In genomic region chr6:116086036-116086435, GRCm38 (mm10) we compare ENCODE assay signal across 27 mouse cellular contexts.
DNase-seq lines count a peak whose midpoint lies in the region; ATAC-seq and TF ChIP-seq lines count a peak whose summit lies in the region.
"Had no signal": no experiment of that assay in that cellular context is flagged by ENCODE, and none has a peak within 500 bp of the region (broad histone marks: within the 10 kb centered on the region; RNA-seq: fewer than 3 reads in every experiment).

No protein-coding gene starts in this region.

- H3K27ac ChIP-seq in intestine, embryonic 16.5 days (ENCODE audit: low read length): no peak overlapping the region
- H3K27ac ChIP-seq in intestine, embryonic 15.5 days: no peak overlapping the region
- H3K27ac ChIP-seq in liver, adult 2 months (replicated peaks; ENCODE audit: insufficient read depth, low read depth, low read length): no peak overlapping the region
- H3K27ac ChIP-seq in liver, embryonic 11.5 days (ENCODE audit: low read depth, low read length): no peak overlapping the region
- H3K27ac ChIP-seq in liver, embryonic 15.5 days (replicated peaks): no peak overlapping the region
- H3K27ac ChIP-seq: embryonic facial prominence, embryonic 10.5 days; embryonic facial prominence, embryonic 13.5 days; forebrain, embryonic 12.5 days; forebrain, embryonic 15.5 days; heart, adult 2 months; heart, embryonic 10.5 days had no signal

- TF ChIP-seq POLR2A in liver, adult 2 months (IDR thresholded peaks at IDR 0.05; ENCODE audit: extremely low read depth, insufficient read depth, low read length): no peak

- no peak overlapping the region for H3K9ac ChIP-seq in intestine, embryonic 16.5 days (ENCODE audit: low read depth, low read length)
- H3K9ac ChIP-seq in intestine, embryonic 15.5 days: no peak overlapping the region
- no peak overlapping the region for H3K9ac ChIP-seq in liver, adult 2 months (ENCODE audit: low read depth, low read length)
- no peak overlapping the region for H3K9ac ChIP-seq in liver, embryonic 11.5 days (ENCODE audit: low read depth, low read length)
- H3K9ac ChIP-seq in liver, embryonic 15.5 days: no peak overlapping the region
- H3K9ac ChIP-seq: embryonic facial prominence, embryonic 13.5 days; forebrain, embryonic 12.5 days; forebrain, embryonic 15.5 days; heart, embryonic 13.5 days had no signal

- no peak for TF ChIP-seq CTCF in liver, adult 2 months (IDR thresholded peaks at IDR 0.05; ENCODE audit: low read depth, low read length)

- 71% methylated on average over 1 of the region's 1 CpGs for WGBS in intestine, embryonic 16.5 days
- WGBS in intestine, embryonic 15.5 days: 83% methylated on average over 1 of the region's 1 CpGs
- WGBS in liver, adult 2 months: 23% methylated on average over 1 of the region's 1 CpGs
- 88% methylated on average over 1 of the region's 1 CpGs for WGBS in liver, embryonic 11.5 days
- WGBS in liver, embryonic 15.5 days (ENCODE audit: insufficient replicate concordance): 88% methylated on average over 1 of the region's 1 CpGs

- no peak overlapping the region for H3K4me2 ChIP-seq in intestine, embryonic 16.5 days (ENCODE audit: low read depth, low read length)
- no peak overlapping the region for H3K4me2 ChIP-seq in intestine, embryonic 15.5 days (replicated peaks)
- no peak overlapping the region for H3K4me2 ChIP-seq in liver, embryonic 11.5 days
- H3K4me2 ChIP-seq in liver, embryonic 15.5 days: no peak overlapping the region
- H3K4me2 ChIP-seq: embryonic facial prominence, embryonic 13.5 days; forebrain, embryonic 12.5 days; forebrain, embryonic 15.5 days had no signal

- H3K36me3 ChIP-seq in intestine, embryonic 16.5 days (ENCODE audit: control insufficient read depth, insufficient read depth, low read length): no peaks in the 10 kb centered on the region
- H3K36me3 ChIP-seq in intestine, embryonic 15.5 days: no peaks in the 10 kb centered on the region
- no peaks in the 10 kb centered on the region for H3K36me3 ChIP-seq in liver, adult 2 months (ENCODE audit: control insufficient read depth, insufficient read depth, low read length)
- H3K36me3 ChIP-seq in liver, embryonic 11.5 days (ENCODE audit: control insufficient read depth, insufficient read depth, low read length): no peaks in the 10 kb centered on the region
- no peaks in the 10 kb centered on the region for H3K36me3 ChIP-seq in liver, embryonic 15.5 days (replicated peaks)
- H3K36me3 ChIP-seq: embryonic facial prominence, embryonic 10.5 days; embryonic facial prominence, embryonic 13.5 days; forebrain, embryonic 12.5 days; forebrain, embryonic 15.5 days; heart, embryonic 10.5 days; heart, embryonic 13.5 days had no signal

- H3K4me3 ChIP-seq in intestine, embryonic 16.5 days (ENCODE audit: low read length): no peak overlapping the region
- no peak overlapping the region for H3K4me3 ChIP-seq in intestine, embryonic 15.5 days (replicated peaks)
- no peak overlapping the region for H3K4me3 ChIP-seq in liver, adult 2 months (ENCODE audit: insufficient read depth, low read depth, low read length)
- H3K4me3 ChIP-seq in liver, embryonic 11.5 days (ENCODE audit: low read depth, low read length): no peak overlapping the region
- H3K4me3 ChIP-seq in liver, embryonic 15.5 days (replicated peaks): no peak overlapping the region
- H3K4me3 ChIP-seq: embryonic facial prominence, embryonic 10.5 days; embryonic facial prominence, embryonic 13.5 days; erythroblast, embryonic 14.5 days; forebrain, embryonic 12.5 days; forebrain, embryonic 15.5 days; heart, adult 2 months; heart, embryonic 10.5 days; heart, embryonic 13.5 days had no signal

- H3K9me3 ChIP-seq in intestine, embryonic 16.5 days (ENCODE audit: control insufficient read depth, low read length): no peaks in the 10 kb centered on the region
- no peaks in the 10 kb centered on the region for H3K9me3 ChIP-seq in intestine, embryonic 15.5 days
- H3K9me3 ChIP-seq in liver, embryonic 11.5 days (ENCODE audit: control insufficient read depth, low read length): no peaks in the 10 kb centered on the region
- no peaks in the 10 kb centered on the region for H3K9me3 ChIP-seq in liver, embryonic 15.5 days (replicated peaks)
- H3K9me3 ChIP-seq: embryonic facial prominence, embryonic 10.5 days; embryonic facial prominence, embryonic 13.5 days; forebrain, embryonic 12.5 days; forebrain, embryonic 15.5 days; heart, embryonic 10.5 days; heart, embryonic 13.5 days had no signal

- ATAC-seq in intestine, embryonic 16.5 days: peak; percentile 66
- ATAC-seq in intestine, embryonic 15.5 days: no peak
- ATAC-seq in liver, embryonic 11.5 days (replicated peaks; ENCODE audit: low FRiP score): no peak
- peak; percentile 54 for ATAC-seq in liver, embryonic 15.5 days (ENCODE audit: insufficient read depth)
- ATAC-seq: activated CD4-positive, CD25-positive, alpha-beta regulatory T cell, adult 4 months; forebrain, embryonic 15.5 days had no signal

- H3K79me2 ChIP-seq in liver, adult 2 months (ENCODE audit: control insufficient read depth, insufficient read depth, low read length): no peaks in the 10 kb centered on the region; the same call in 1 of the 2 replicates

- no peaks in the 10 kb centered on the region for H3K4me1 ChIP-seq in intestine, embryonic 16.5 days (ENCODE audit: control insufficient read depth, insufficient read depth, low read length)
- H3K4me1 ChIP-seq in intestine, embryonic 15.5 days (replicated peaks): no peaks in the 10 kb centered on the region
- peaks cover 17% of the 10 kb centered on the region for H3K4me1 ChIP-seq in liver, adult 2 months (ENCODE audit: control insufficient read depth, insufficient read depth, low read length)
- H3K4me1 ChIP-seq in liver, embryonic 11.5 days (replicated peaks; ENCODE audit: control insufficient read depth, insufficient read depth, low read length): no peaks in the 10 kb centered on the region
- peaks cover 4% of the 10 kb centered on the region; the same call in 1 of the 2 replicates for H3K4me1 ChIP-seq in liver, embryonic 15.5 days (replicated peaks)
- H3K4me1 ChIP-seq: embryonic facial prominence, embryonic 10.5 days; embryonic facial prominence, embryonic 13.5 days; forebrain, embryonic 12.5 days; forebrain, embryonic 15.5 days had no signal

- DNase-seq in liver, adult 2 months (ENCODE audit: extremely low read depth, low read depth, low spot score): peak; percentile 98
- DNase-seq in liver, embryonic 11.5 days (ENCODE audit: low spot score): no peak
- no peak for DNase-seq in urinary bladder, adult 2 months (ENCODE audit: low spot score)
- DNase-seq in lung, postnatal 10 days: no peak
- DNase-seq: adrenal gland, adult 8-10 months; adrenal gland, postnatal 25 days; cerebellum, adult 11-12 months; cerebellum, adult 8-10 months; cerebellum, postnatal 10 days; cerebellum, postnatal 36 days; embryo, embryonic 11 days; gastrocnemius, postnatal 10 days; gastrocnemius, postnatal 36 days; heart, adult 2 months; heart, postnatal 14 days; heart, postnatal 4 days had no signal

- no peaks in the 10 kb centered on the region for H3K27me3 ChIP-seq in intestine, embryonic 16.5 days (replicated peaks; ENCODE audit: control insufficient read depth, insufficient read depth, low read length)
- no peaks in the 10 kb centered on the region for H3K27me3 ChIP-seq in intestine, embryonic 15.5 days (replicated peaks)
- no peaks in the 10 kb centered on the region for H3K27me3 ChIP-seq in liver, adult 2 months (ENCODE audit: control insufficient read depth, insufficient read depth, low read length)
- H3K27me3 ChIP-seq in liver, embryonic 11.5 days (replicated peaks; ENCODE audit: control insufficient read depth, insufficient read depth, low read length): no peaks in the 10 kb centered on the region
- no peaks in the 10 kb centered on the region for H3K27me3 ChIP-seq in liver, embryonic 15.5 days
- H3K27me3 ChIP-seq: embryonic facial prominence, embryonic 13.5 days; forebrain, embryonic 12.5 days; forebrain, embryonic 15.5 days; heart, embryonic 13.5 days had no signal

Comparison
In these comparisons a context has a peak if more than half of its experiments do, and no peak if none do; other contexts are left out.
1. ATAC-seq: peak in intestine, embryonic 16.5 days (single experiment) and liver, embryonic 15.5 days (single experiment); none in intestine, embryonic 15.5 days (single experiment) and liver, embryonic 11.5 days (single experiment).